In the genomic region with DNA sequence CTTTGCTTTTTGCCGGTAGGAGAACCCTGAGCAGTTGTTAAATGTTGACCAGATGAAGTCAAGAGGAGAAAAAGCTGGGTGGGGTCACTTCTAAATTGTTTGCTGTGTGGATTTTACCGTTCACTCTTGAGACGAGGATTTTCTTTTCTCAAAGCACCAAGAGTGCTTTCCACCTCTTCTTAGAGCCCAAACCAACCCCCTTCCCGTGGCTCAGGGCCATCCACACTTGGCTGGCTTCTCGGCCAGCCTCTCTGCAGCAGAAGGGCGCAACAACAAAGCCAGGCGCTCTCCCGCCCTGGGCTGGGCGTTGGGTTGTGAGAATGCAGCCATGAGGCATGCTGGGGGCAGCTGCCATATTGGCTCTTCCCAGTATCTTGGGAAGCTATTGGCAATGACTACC, we compare ENCODE assay signal across 11 mouse cellular contexts.
A peak's percentile ranks its signal among the peaks of the same experiment; 100 is the strongest.
DNase-seq lines count a peak whose midpoint lies in the region.
"Had no signal": no experiment of that assay in that cellular context is flagged by ENCODE, and none has a peak within 500 bp of the region (broad histone marks: within the 10 kb centered on the region; RNA-seq: fewer than 3 reads in every experiment).

No protein-coding gene starts in this region.

- no peaks in the 10 kb centered on the region for H3K9me3 ChIP-seq in embryonic facial prominence, embryonic 10.5 days
- H3K9me3 ChIP-seq: embryonic facial prominence, embryonic 13.5 days; midbrain, embryonic 13.5 days had no signal

- WGBS in embryonic facial prominence, embryonic 10.5 days, result 90% methylated on average over 9 of the region's 9 CpGs

- peaks cover 55% of the 10 kb centered on the region for H3K4me1 ChIP-seq in embryonic facial prominence, embryonic 10.5 days

- H3K27me3 ChIP-seq in embryonic facial prominence, embryonic 10.5 days (replicated peaks; ENCODE audit: low read depth, poor library complexity, severe bottlenecking), result no peaks in the 10 kb centered on the region
- H3K27me3 ChIP-seq: embryonic facial prominence, embryonic 13.5 days; midbrain, embryonic 13.5 days had no signal

- DNase-seq in adrenal gland, postnatal 25 days, result peak; percentile 39
- DNase-seq in adrenal gland, adult 2 months, result no peak
- peak; percentile 60 to 65 for DNase-seq in layer of hippocampus, postnatal 10 days (ENCODE audit: low spot score in 2 of 2)
- DNase-seq in layer of hippocampus, postnatal 36 days, result no peak
- DNase-seq in cerebellum, postnatal 10 days, result peak; percentile 94 to 97
- DNase-seq in lung, postnatal 14 days, result peak; percentile 68
- no peak for DNase-seq in embryonic facial prominence, embryonic 10.5 days (ENCODE audit: low spot score)
- no peak for DNase-seq in thymus, postnatal 14 days
- DNase-seq: kidney, postnatal 4 days had no signal

- no peaks in the 10 kb centered on the region for H3K36me3 ChIP-seq in embryonic facial prominence, embryonic 10.5 days (replicated peaks)
- H3K36me3 ChIP-seq: embryonic facial prominence, embryonic 13.5 days; midbrain, embryonic 13.5 days had no signal

- no peak overlapping the region for H3K27ac ChIP-seq in embryonic facial prominence, embryonic 10.5 days (replicated peaks)
- H3K27ac ChIP-seq: embryonic facial prominence, embryonic 13.5 days; midbrain, embryonic 13.5 days had no signal

- no peak overlapping the region for H3K4me3 ChIP-seq in embryonic facial prominence, embryonic 10.5 days
- H3K4me3 ChIP-seq: embryonic facial prominence, embryonic 13.5 days; midbrain, embryonic 13.5 days had no signal

Comparison
In these comparisons a context has a peak if more than half of its experiments do, and no peak if none do; other contexts are left out.
1. DNase-seq: peak in adrenal gland, postnatal 25 days (single experiment), layer of hippocampus, postnatal 10 days (2 of 2), cerebellum, postnatal 10 days (2 of 2) and lung, postnatal 14 days (single experiment); none in adrenal gland, adult 2 months (single experiment), layer of hippocampus, postnatal 36 days (0 of 2), embryonic facial prominence, embryonic 10.5 days (single experiment) and thymus, postnatal 14 days (single experiment).